Mouse (Mus musculus) MEL (cell line): Measurements from ENCODE around the gene Ncf1. TPM values are rescaled to one million over a fixed set of nuclear protein-coding genes. Genes with fewer than 3 reads are reported as not detected.
A peak's percentile ranks its signal among the peaks of the same experiment; 100 is the strongest.

ENCODE experiments used
- DNase-seq: peaks from one replicate; pipeline ENCODE4 v3.0.0; 2011; ENCODE audit warnings: low read depth, low spot score
- H3K27ac ChIP-seq: 2 replicates; pipeline ENCODE4 v1.5.1; 2012; ENCODE audit warnings: low read depth, mild to moderate bottlenecking, control low read depth, low read length, moderate library complexity; ENCODE audit not compliant: control insufficient read depth
- H3K27me3 ChIP-seq, 2 experiments: fragments of 150-350 bp in 1 of 2; sonication (generic) in 1 of 2; 2 replicates each; pipeline ENCODE4 v1.6.1; 2012; ENCODE audit warnings: low read length in 2 of 2, mild to moderate bottlenecking in 2 of 2, improper control_type of control experiment in 1 of 2, moderate library complexity in 1 of 2; ENCODE audit not compliant: insufficient read depth in 2 of 2, control insufficient read depth in 1 of 2
- H3K36me3 ChIP-seq, 2 experiments: 2 replicates each; pipeline ENCODE4 v1.6.1; 2012 to 2014; ENCODE audit warnings: low read length in 2 of 2, improper control_type of control experiment in 1 of 2, inconsistent platforms in 1 of 2, mild to moderate bottlenecking in 1 of 2; ENCODE audit not compliant: insufficient read depth in 2 of 2, control insufficient read depth in 1 of 2
- H3K4me1 ChIP-seq, 2 experiments: fragments of 150-350 bp in 1 of 2; sonication (generic) in 1 of 2; 2 replicates each; pipeline ENCODE4 v1.6.1; 2012; ENCODE audit warnings: low read length in 2 of 2, improper control_type of control experiment in 1 of 2, mild to moderate bottlenecking in 1 of 2; ENCODE audit not compliant: insufficient read depth in 2 of 2, control insufficient read depth in 1 of 2
- H3K4me3 ChIP-seq, 2 experiments: fragments of 150-350 bp in 1 of 2; sonication (generic) in 1 of 2; 2 replicates each; pipeline ENCODE4 v1.5.1; 2012; ENCODE audit warnings: low read depth in 2 of 2, low read length in 2 of 2, mild to moderate bottlenecking in 2 of 2, moderate library complexity in 2 of 2, control low read depth in 1 of 2, improper control_type of control experiment in 1 of 2; ENCODE audit not compliant: control insufficient read depth in 1 of 2, insufficient read depth in 1 of 2
- H3K79me2 ChIP-seq: 2 replicates; pipeline ENCODE4 v1.6.1; 2012; ENCODE audit warnings: mild to moderate bottlenecking, low read length, moderate library complexity; ENCODE audit not compliant: control insufficient read depth, poor library complexity, insufficient read depth
- H3K9ac ChIP-seq: 2 replicates; pipeline ENCODE4 v1.6.1; 2012; ENCODE audit warnings: low read depth, mild to moderate bottlenecking, control low read depth, low read length, moderate library complexity; ENCODE audit not compliant: control insufficient read depth, poor library complexity, severe bottlenecking
- H3K9me3 ChIP-seq: fragments of 150-350 bp; sonication (generic); replicated peaks from 2 replicates; pipeline ENCODE4 v1.6.1; 2012; ENCODE audit warnings: mild to moderate bottlenecking, low read length, improper control_type of control experiment, moderate library complexity; ENCODE audit not compliant: insufficient read depth
- BHLHE40 ChIP-seq: IDR thresholded peaks from 2 replicates; pipeline ENCODE4 v1.6.1; 2012; ENCODE audit warnings: low read depth, mild to moderate bottlenecking, inconsistent platforms, low read length, improper control_type of control experiment, borderline replicate concordance
- CHD1 ChIP-seq: IDR thresholded peaks from 2 replicates; pipeline ENCODE4 v1.6.1; 2012; ENCODE audit warnings: low read depth, mild to moderate bottlenecking, inconsistent platforms, low read length, improper control_type of control experiment
- CTCF ChIP-seq, 3 experiments: IDR thresholded peaks in 2 of 3; conservative IDR thresholded peaks in 1 of 3; 2 replicates each; pipeline ENCODE4 v1.5.1; 2011 to 2012; ENCODE audit warnings: low read length in 3 of 3, low read depth in 2 of 3, mild to moderate bottlenecking in 2 of 3, improper control_type of control experiment in 1 of 3, inconsistent platforms in 1 of 3, mixed read lengths in 1 of 3, moderate library complexity in 1 of 3; ENCODE audit not compliant: control insufficient read depth in 1 of 3, insufficient read depth in 1 of 3, poor library complexity in 1 of 3, severe bottlenecking in 1 of 3
- ETS1 ChIP-seq: IDR thresholded peaks from 2 replicates; pipeline ENCODE4 v1.6.1; 2012; ENCODE audit warnings: low read depth, mild to moderate bottlenecking, inconsistent platforms, low read length, improper control_type of control experiment, moderate library complexity
- GABPA ChIP-seq: IDR thresholded peaks from 2 replicates; pipeline ENCODE4 v1.6.1; 2012; ENCODE audit warnings: low read depth, mild to moderate bottlenecking, inconsistent platforms, low read length, improper control_type of control experiment, moderate library complexity
- GATA1 ChIP-seq: IDR thresholded peaks from 2 replicates; pipeline ENCODE4 v1.6.1; 2011; ENCODE audit warnings: low read depth, low read length, improper control_type of control experiment
- JUND ChIP-seq: IDR thresholded peaks from 2 replicates; pipeline ENCODE4 v1.6.1; 2011; ENCODE audit warnings: low read depth, mild to moderate bottlenecking, improper control_type of control experiment, low read length
- MAZ ChIP-seq: IDR thresholded peaks from 2 replicates; pipeline ENCODE4 v1.6.1; 2012; ENCODE audit warnings: low read depth, mild to moderate bottlenecking, inconsistent platforms, low read length, improper control_type of control experiment
- MEF2A ChIP-seq: IDR thresholded peaks from 2 replicates; pipeline ENCODE4 v1.6.1; 2014; ENCODE audit warnings: low read depth, mild to moderate bottlenecking, inconsistent platforms, low read length, improper control_type of control experiment; ENCODE audit not compliant: poor library complexity, insufficient replicate concordance, severe bottlenecking; ENCODE audit errors: extremely low read depth
- MXI1 ChIP-seq: IDR thresholded peaks from 2 replicates; pipeline ENCODE4 v1.6.1; 2011; ENCODE audit warnings: mild to moderate bottlenecking, low read depth, low read length, improper control_type of control experiment
- POLR2A ChIP-seq, 2 experiments: IDR thresholded peaks; 2 replicates each; pipeline ENCODE4 v1.6.1; 2011 to 2012; ENCODE audit warnings: low read length in 2 of 2, mild to moderate bottlenecking in 2 of 2, control low read depth in 1 of 2, improper control_type of control experiment in 1 of 2, low read depth in 1 of 2, moderate library complexity in 1 of 2; ENCODE audit not compliant: control insufficient read depth in 1 of 2, insufficient read depth in 1 of 2, poor library complexity in 1 of 2
- POLR2AphosphoS2 ChIP-seq: IDR thresholded peaks from 2 replicates; pipeline ENCODE4 v1.6.1; 2011; ENCODE audit warnings: low read length, improper control_type of control experiment
- RAD21 ChIP-seq: IDR thresholded peaks from 2 replicates; pipeline ENCODE4 v1.6.1; 2011; ENCODE audit warnings: mild to moderate bottlenecking, low read depth, low read length, improper control_type of control experiment
- SIN3A ChIP-seq: IDR thresholded peaks from 2 replicates; pipeline ENCODE4 v1.6.1; 2012; ENCODE audit warnings: low read length, improper control_type of control experiment, inconsistent platforms
- SMC3 ChIP-seq: IDR thresholded peaks from 2 replicates; pipeline ENCODE4 v1.6.1; 2011; ENCODE audit warnings: low read depth, low read length, improper control_type of control experiment
- TAL1 ChIP-seq: IDR thresholded peaks from 2 replicates; pipeline ENCODE4 v1.6.1; 2012; ENCODE audit warnings: mild to moderate bottlenecking, inconsistent platforms, low read length, moderate library complexity, mixed read lengths
- TBP ChIP-seq: IDR thresholded peaks from 2 replicates; pipeline ENCODE4 v1.8.0; 2011; ENCODE audit warnings: low read depth, low read length, improper control_type of control experiment
- ZKSCAN1 ChIP-seq: IDR thresholded peaks from 2 replicates; pipeline ENCODE4 v1.6.1; 2012; ENCODE audit warnings: low read depth, mild to moderate bottlenecking, inconsistent platforms, low read length, improper control_type of control experiment, moderate library complexity
- ZNF384 ChIP-seq: IDR thresholded peaks from 2 replicates; pipeline ENCODE4 v1.6.1; 2012; ENCODE audit warnings: low read depth, mild to moderate bottlenecking, inconsistent platforms, low read length, improper control_type of control experiment
- polyA plus RNA-seq, 2 experiments: library from polyadenylated mRNA; stranded (reverse) in 1 of 2; unstranded in 1 of 2; fragments of >175 nt in 1 of 2; fragments of >200 nt in 1 of 2; gene quantifications; 2 replicates each; pipeline versions ENCODE4 v1.2.1 to v1.2.4; 2012; ENCODE audit warnings: low replicate concordance in 2 of 2, low read depth in 1 of 2; ENCODE audit not compliant: insufficient read length in 2 of 2, insufficient read depth in 1 of 2, missing spikeins in 1 of 2
- total RNA-seq: library from RNA; depleted of rRNA; stranded (reverse); fragments of 300-350 nt; gene quantifications from 2 replicates; pipeline ENCODE4 v1.2.3, GENCODE M21; 2012; rRNA removed

The Ncf1 gene
- total RNA-seq, result 0.58 and 0.59 TPM in 2 replicates
- polyA plus RNA-seq, result 1 to 10 TPM in 1 of 2 experiments, not detected in 1; 3.3 TPM

DNA sequence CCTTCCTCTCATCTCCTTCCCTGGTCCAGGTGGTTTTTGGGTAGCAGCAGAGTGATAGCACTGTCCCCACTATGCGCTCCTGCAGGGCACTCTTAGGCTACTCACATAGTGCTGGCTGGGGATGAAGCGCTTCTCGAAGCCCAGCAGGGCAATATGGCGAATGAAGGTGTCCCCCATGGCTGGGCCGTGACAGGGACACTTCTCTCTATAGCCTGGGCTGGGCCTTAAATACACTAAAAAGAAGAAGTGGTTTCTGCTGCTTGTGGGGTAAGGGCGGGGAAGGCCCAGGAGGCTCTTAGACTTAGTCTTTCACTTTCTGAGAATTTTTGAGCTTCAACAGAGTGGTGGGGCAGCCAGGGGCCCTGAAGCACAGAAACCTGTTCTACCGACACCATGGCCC lies at the start of gene Ncf1:
Gene Ncf1, minus strand, starts transcription at position 235 of the 400 bp plus-strand sequence.
- Histone ChIP-seq H3K9ac (peak within 1 kb of the TSS; percentile 49), H3K27me3 (no peaks in the 10 kb centered on the region), H3K4me1 (peaks cover 2 to 19% of the 10 kb centered on the region in 2 experiments; a peak in 2 of 4 replicates), H3K4me3 (peak within 1 kb of the TSS; percentile 6 to 36; a peak in 2 of 4 replicates), H3K36me3 (peaks cover 0 to 2% of the 10 kb centered on the region in 2 experiments; a peak in 1 of 4 replicates), H3K27ac (peak within 1 kb of the TSS; percentile 73), H3K79me2 (no peaks in the 10 kb centered on the region; the same call in 1 of the 2 replicates), H3K9me3 (no peaks in the 10 kb centered on the region)
- TF ChIP-seq RAD21, result no peak
- 0 out of 2 replicates have a peak, but pooled peaks have one; percentile 6 for TF ChIP-seq ETS1
- TF ChIP-seq TBP, result peak; percentile 56; the same call in 1 of the 2 replicates
- 0 out of 2 replicates have a peak, but pooled peaks have one; percentile 51 for TF ChIP-seq MAZ
- TF ChIP-seq ZKSCAN1, result peak; percentile 62; the same call in 1 of the 2 replicates
- TF ChIP-seq BHLHE40, result no peak
- DNase-seq, result peak; percentile 85

DNA sequence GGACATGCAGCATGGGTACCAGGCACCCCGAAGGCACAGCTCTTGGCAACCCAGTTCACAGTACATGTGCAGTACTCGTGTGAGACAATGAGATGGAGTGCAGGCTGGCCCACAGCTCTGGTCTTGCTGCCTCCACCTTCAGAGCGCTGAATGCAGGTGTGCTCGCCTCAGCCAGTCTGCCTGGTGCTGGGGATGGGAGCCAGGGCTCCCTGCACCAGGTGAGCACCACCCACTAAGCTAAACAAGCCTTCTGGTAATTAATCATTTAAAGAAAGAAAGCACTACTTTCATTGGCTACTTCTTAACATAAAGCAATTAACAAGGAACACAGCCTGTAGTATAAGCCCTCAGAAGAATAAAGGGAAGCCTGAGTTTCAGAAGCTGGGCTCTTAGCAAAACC lies 47.7 kb upstream of the Ncf1 start:
- no peak for TF ChIP-seq CTCF (IDR thresholded peaks at IDR 0.05 in 2 of 3, conservative IDR thresholded peaks at IDR 0.05 in 1 of 3; ENCODE audit: control insufficient read depth in 1 of 3, insufficient read depth in 1 of 3, low read depth in 2 of 3, low read length in 3 of 3, poor library complexity in 1 of 3, severe bottlenecking in 1 of 3)
- TF ChIP-seq SIN3A, result no peak
- no peak for TF ChIP-seq POLR2AphosphoS2
- TF ChIP-seq GATA1, result no peak
- no peak for TF ChIP-seq SMC3
- TF ChIP-seq ETS1, result no peak
- no peak for TF ChIP-seq MEF2A
- no peak for TF ChIP-seq POLR2A (IDR thresholded peaks at IDR 0.05; ENCODE audit: control insufficient read depth in 1 of 2, insufficient read depth in 1 of 2, low read depth in 1 of 2, low read length in 2 of 2, poor library complexity in 1 of 2)
- TF ChIP-seq CHD1, result no peak
- no peak for TF ChIP-seq MAZ
- no peak for TF ChIP-seq ZNF384
- TF ChIP-seq GABPA, result no peak
- no peak for TF ChIP-seq JUND
- TF ChIP-seq RAD21, result no peak
- TF ChIP-seq MXI1, result no peak
- no peak for TF ChIP-seq TAL1
- H3K36me3 ChIP-seq, result peaks cover 6 to 16% of the 10 kb centered on the region in 2 experiments
- no peak overlapping the region for H3K27ac ChIP-seq
- no peak overlapping the region for H3K9ac ChIP-seq
- no peaks in the 10 kb centered on the region for H3K9me3 ChIP-seq
- 0 out of 4 replicates have a peak, but pooled peaks cover 0 to 3% of the 10 kb centered on the region in 2 experiments for H3K4me1 ChIP-seq
- H3K4me3 ChIP-seq, result no peak overlapping the region
- no peaks in the 10 kb centered on the region for H3K79me2 ChIP-seq
- no peak for DNase-seq
- no peaks in the 10 kb centered on the region for H3K27me3 ChIP-seq
